Comparison of ENCODE assay signal across 9 mouse cellular contexts in genomic region chr7:105787285-105788140, GRCm38 (mm10). TPM values are rescaled to one million over a fixed set of nuclear protein-coding genes. Genes with fewer than 3 reads are reported as not detected.
DNase-seq lines count a peak whose midpoint lies in the region; ATAC-seq and TF ChIP-seq lines count a peak whose summit lies in the region.
"Had no signal": no experiment of that assay in that cellular context is flagged by ENCODE, and none has a peak within 500 bp of the region (broad histone marks: within the 10 kb centered on the region; RNA-seq: fewer than 3 reads in every experiment).

Gene Dchs1, minus strand, starts transcription at chr7:105787654.

- H3K9me3 ChIP-seq in embryonic facial prominence, embryonic 12.5 days: no peaks in the 10 kb centered on the region
- H3K9me3 ChIP-seq in hindbrain, embryonic 10.5 days: no peaks in the 10 kb centered on the region
- H3K9me3 ChIP-seq in neural tube, embryonic 13.5 days: no peaks in the 10 kb centered on the region

- H3K4me2 ChIP-seq in embryonic facial prominence, embryonic 12.5 days (replicated peaks): peak within 1 kb of the TSS; percentile 89
- peak within 1 kb of the TSS; percentile 89 for H3K4me2 ChIP-seq in neural tube, embryonic 13.5 days

- H3K4me3 ChIP-seq in embryonic facial prominence, embryonic 12.5 days: peak within 1 kb of the TSS; percentile 72
- H3K4me3 ChIP-seq in hindbrain, embryonic 10.5 days: peak within 1 kb of the TSS; percentile 93
- peak within 1 kb of the TSS; percentile 57 for H3K4me3 ChIP-seq in liver, adult 2 months (ENCODE audit: insufficient read depth, low read depth, low read length)
- H3K4me3 ChIP-seq in neural tube, embryonic 13.5 days: peak within 1 kb of the TSS; percentile 91

- H3K79me2 ChIP-seq in liver, adult 2 months (ENCODE audit: control insufficient read depth, insufficient read depth, low read length): no peaks in the 10 kb centered on the region

- H3K9ac ChIP-seq in embryonic facial prominence, embryonic 12.5 days: peak within 1 kb of the TSS; percentile 90
- peak within 1 kb of the TSS; percentile 64 for H3K9ac ChIP-seq in liver, adult 2 months (ENCODE audit: low read depth, low read length)
- peak within 1 kb of the TSS; percentile 99 for H3K9ac ChIP-seq in neural tube, embryonic 13.5 days

- H3K4me1 ChIP-seq in embryonic facial prominence, embryonic 12.5 days: peaks cover 42% of the 10 kb centered on the region
- H3K4me1 ChIP-seq in hindbrain, embryonic 10.5 days (replicated peaks): peaks cover 60% of the 10 kb centered on the region
- no peaks in the 10 kb centered on the region for H3K4me1 ChIP-seq in liver, adult 2 months (ENCODE audit: control insufficient read depth, insufficient read depth, low read length)
- H3K4me1 ChIP-seq in neural tube, embryonic 13.5 days (replicated peaks): peaks cover 58% of the 10 kb centered on the region

- H3K27me3 ChIP-seq in embryonic facial prominence, embryonic 12.5 days: no peaks in the 10 kb centered on the region
- peaks cover 33% of the 10 kb centered on the region for H3K27me3 ChIP-seq in hindbrain, embryonic 10.5 days (ENCODE audit: insufficient read depth, poor library complexity, severe bottlenecking)
- peaks cover 8% of the 10 kb centered on the region for H3K27me3 ChIP-seq in liver, adult 2 months (ENCODE audit: control insufficient read depth, insufficient read depth, low read length)
- no peaks in the 10 kb centered on the region for H3K27me3 ChIP-seq in neural tube, embryonic 13.5 days

- peak; percentile 49 for ATAC-seq in CD4-positive, CD25-positive, alpha-beta regulatory T cell, adult 4 months
- peak; percentile 74 for ATAC-seq in embryonic facial prominence, embryonic 12.5 days (ENCODE audit: insufficient number of reproducible peaks, insufficient read depth, low FRiP score, low TSS enrichment)
- peak; percentile 76 for ATAC-seq in neural tube, embryonic 13.5 days (ENCODE audit: low read depth)

- peak; percentile 94 for DNase-seq in heart, adult 11 months
- no peak for DNase-seq in heart, adult 8-10 months (ENCODE audit: low spot score)
- DNase-seq in hindbrain, embryonic 10.5 days (ENCODE audit: low spot score): peak; percentile 61
- DNase-seq in liver, adult 2 months (ENCODE audit: extremely low read depth, low read depth, low spot score): no peak
- no peak for DNase-seq in right cerebral cortex, postnatal 36 days (ENCODE audit: low spot score in 2 of 2)

- no peak for TF ChIP-seq POLR2A in liver, adult 2 months (IDR thresholded peaks at IDR 0.05; ENCODE audit: extremely low read depth, insufficient read depth, low read length)

- under 1% methylated on average over 50 of the region's 97 CpGs for WGBS in embryonic facial prominence, embryonic 12.5 days
- under 1% methylated on average over 85 of the region's 97 CpGs for WGBS in hindbrain, embryonic 10.5 days
- 3% methylated on average over 73 of the region's 97 CpGs for WGBS in liver, adult 2 months
- WGBS in neural tube, embryonic 13.5 days: under 1% methylated on average over 87 of the region's 97 CpGs

- peaks cover 9% of the 10 kb centered on the region; the same call in 1 of the 2 replicates for H3K36me3 ChIP-seq in embryonic facial prominence, embryonic 12.5 days
- peaks cover 29% of the 10 kb centered on the region for H3K36me3 ChIP-seq in hindbrain, embryonic 10.5 days
- H3K36me3 ChIP-seq in liver, adult 2 months (ENCODE audit: control insufficient read depth, insufficient read depth, low read length): no peaks in the 10 kb centered on the region
- peaks cover 25% of the 10 kb centered on the region for H3K36me3 ChIP-seq in neural tube, embryonic 13.5 days

- TF ChIP-seq CTCF in liver, adult 2 months (IDR thresholded peaks at IDR 0.05; ENCODE audit: low read depth, low read length): no peak

- peak within 1 kb of the TSS; percentile 90 for H3K27ac ChIP-seq in embryonic facial prominence, embryonic 12.5 days
- peak within 1 kb of the TSS; percentile 99 for H3K27ac ChIP-seq in hindbrain, embryonic 10.5 days
- H3K27ac ChIP-seq in liver, adult 2 months (replicated peaks; ENCODE audit: insufficient read depth, low read depth, low read length): 0 out of 2 replicates have a peak within 1 kb of the TSS, but pooled peaks have one; percentile 13
- H3K27ac ChIP-seq in neural tube, embryonic 13.5 days (replicated peaks): peak within 1 kb of the TSS; percentile 98
- H3K27ac ChIP-seq: macrophage had no signal

RNA-seq across cellular contexts. Expression of gene Dchs1, which starts in this region (rescaled TPM):
- 1 to 10 TPM; 4.3 to 8.7 (median 7.3) TPM for total RNA-seq in heart, adult 8-10 months (2022)
- not detected for polyA plus RNA-seq in CD4-positive, CD25-positive, alpha-beta regulatory T cell, adult 4 months (2017; shearing (Covaris generic))
- polyA plus RNA-seq in embryonic facial prominence, embryonic 12.5 days (2016; fragmentation: Nextera tagmentation; extraction: Ambion mirVana): 27.3 and 28.5 TPM in 2 replicates
- polyA plus RNA-seq in hindbrain, embryonic 10.5 days (2016; fragmentation: Nextera tagmentation; extraction: Ambion mirVana): 9.3 and 13.4 TPM in 2 replicates
- 1.4 and 2.7 TPM in 2 replicates for total RNA-seq in liver, adult 2 months (2014; rRNA removed)
- polyA plus RNA-seq in liver, adult 2 months (2012; rRNA removed): 1.1 TPM in 2 replicates
- polyA plus RNA-seq in neural tube, embryonic 13.5 days (2015; fragmentation: Nextera tagmentation; extraction: Ambion mirVana): 13.5 and 14.7 TPM in 2 replicates

Comparison
In these comparisons a context has a peak if more than half of its experiments do, and no peak if none do; other contexts are left out.
1. DNase-seq: peak in heart, adult 11 months (single experiment) and hindbrain, embryonic 10.5 days (single experiment); none in heart, adult 8-10 months (single experiment), liver, adult 2 months (single experiment) and right cerebral cortex, postnatal 36 days (0 of 2).
2. Peak in ATAC-seq in CD4-positive, CD25-positive, alpha-beta regulatory T cell, adult 4 months; RNA of the gene not detected or under 1 TPM.
3. H3K27ac ChIP-seq: peak in every context shown above with its lines; median percentile 99 in hindbrain, embryonic 10.5 days; 98 in neural tube, embryonic 13.5 days; 90 in embryonic facial prominence, embryonic 12.5 days; 13 in liver, adult 2 months.
4. Peak in every context shown above with its lines, with median percentiles within 50 percentile points of each other: ATAC-seq, H3K4me3 ChIP-seq and H3K9ac ChIP-seq.